Mouse (Mus musculus): ENCODE data around the gene Vav3. TPM values are rescaled to one million over a fixed set of nuclear protein-coding genes. Genes with fewer than 3 reads are reported as not detected.

Vav3 gene
- polyA plus RNA-seq, 1 experiment from 2014 or later = 17.4 TPM

- Histone ChIP-seq H3K4me3 (ENCODE audit: low read depth, low read length) (no peak overlapping the region), H3K9ac (ENCODE audit: low read length) (no peak overlapping the region), H3K9me3 (ENCODE audit: control insufficient read depth, low read length) (no peaks in the 10 kb centered on the region), H3K36me3 (ENCODE audit: control insufficient read depth, insufficient read depth, low read length) (no peaks in the 10 kb centered on the region), H3K4me1 (ENCODE audit: control insufficient read depth, insufficient read depth, low read length) (no peaks in the 10 kb centered on the region), H3K27me3 (ENCODE audit: control insufficient read depth, insufficient read depth, low read length) (no peaks in the 10 kb centered on the region), H3K4me2 (ENCODE audit: low read depth) (no peak overlapping the region), H3K27ac (ENCODE audit: low read depth, low read length) (no peak overlapping the region)
- no peak for ATAC-seq (ENCODE audit: insufficient read depth, low FRiP score, low TSS enrichment)
- 91% methylated on average over 5 of the region's 5 CpGs for WGBS
- no peak for DNase-seq (ENCODE audit: low spot score)
Measured at GRCm38 (mm10) chr3:109401527-109401926, 61.1 kb downstream of the Vav3 start.

- no peaks in the 10 kb centered on the region for H3K4me1 ChIP-seq (ENCODE audit: control insufficient read depth, insufficient read depth, low read length)
- WGBS = 84% methylated on average over 3 of the region's 3 CpGs
- H3K36me3 ChIP-seq (ENCODE audit: control insufficient read depth, insufficient read depth, low read length) = no peaks in the 10 kb centered on the region
- H3K4me2 ChIP-seq (ENCODE audit: low read depth) = no peak overlapping the region
- H3K9me3 ChIP-seq (ENCODE audit: control insufficient read depth, low read length) = no peaks in the 10 kb centered on the region
- no peak overlapping the region for H3K9ac ChIP-seq (ENCODE audit: low read length)
- DNase-seq (ENCODE audit: low spot score) (no peak), ATAC-seq (ENCODE audit: insufficient read depth, low FRiP score, low TSS enrichment) (no peak)
- H3K27me3 ChIP-seq (ENCODE audit: control insufficient read depth, insufficient read depth, low read length) = no peaks in the 10 kb centered on the region
- no peak overlapping the region for H3K4me3 ChIP-seq (ENCODE audit: low read depth, low read length)
- no peak overlapping the region for H3K27ac ChIP-seq (ENCODE audit: low read depth, low read length)
Measured at GRCm38 (mm10) chr3:109411294-109411693, 70.8 kb downstream of the Vav3 start.

- Histone ChIP-seq H3K9me3 (ENCODE audit: control insufficient read depth, low read length) (no peaks in the 10 kb centered on the region), H3K4me3 (ENCODE audit: low read depth, low read length) (no peak overlapping the region)
Measured at GRCm38 (mm10) chr3:109420403-109420802, 80.0 kb downstream of the Vav3 start.

GRCm38 (mm10) chr3:109421019-109421418 is 80.6 kb downstream of the Vav3 start:
- H3K4me1 ChIP-seq (ENCODE audit: control insufficient read depth, insufficient read depth, low read length) = no peaks in the 10 kb centered on the region
- no peak overlapping the region for H3K27ac ChIP-seq (ENCODE audit: low read depth, low read length)
- no peak overlapping the region for H3K9ac ChIP-seq (ENCODE audit: low read length)
- WGBS = 26% methylated on average over 3 of the region's 3 CpGs
- DNase-seq (ENCODE audit: low spot score) = no peak
- no peak overlapping the region for H3K4me2 ChIP-seq (ENCODE audit: low read depth)
- no peaks in the 10 kb centered on the region for H3K36me3 ChIP-seq (ENCODE audit: control insufficient read depth, insufficient read depth, low read length)
- no peak for ATAC-seq (ENCODE audit: insufficient read depth, low FRiP score, low TSS enrichment)
- H3K27me3 ChIP-seq (ENCODE audit: control insufficient read depth, insufficient read depth, low read length) = no peaks in the 10 kb centered on the region
- no peak overlapping the region for H3K4me3 ChIP-seq (ENCODE audit: low read depth, low read length)
- H3K9me3 ChIP-seq (ENCODE audit: control insufficient read depth, low read length) = no peaks in the 10 kb centered on the region

More at GRCm38 (mm10) chr3:109420403-109420802, 80.0 kb downstream of the Vav3 start:
- no peaks in the 10 kb centered on the region for H3K4me1 ChIP-seq (ENCODE audit: control insufficient read depth, insufficient read depth, low read length)
- no peaks in the 10 kb centered on the region for H3K36me3 ChIP-seq (ENCODE audit: control insufficient read depth, insufficient read depth, low read length)
- no peaks in the 10 kb centered on the region for H3K27me3 ChIP-seq (ENCODE audit: control insufficient read depth, insufficient read depth, low read length)
- H3K4me2 ChIP-seq (ENCODE audit: low read depth) = no peak overlapping the region
- WGBS = 62% methylated on average over 3 of the region's 3 CpGs
- H3K27ac ChIP-seq (ENCODE audit: low read depth, low read length) = no peak overlapping the region
- DNase-seq (ENCODE audit: low spot score) = no peak
- ATAC-seq (ENCODE audit: insufficient read depth, low FRiP score, low TSS enrichment) = no peak
- H3K9ac ChIP-seq (ENCODE audit: low read length) = no peak overlapping the region

GRCm38 (mm10) chr3:109423440-109424079 is 83.1 kb downstream of the Vav3 start:
- no peak overlapping the region for H3K4me3 ChIP-seq (ENCODE audit: low read depth, low read length)
- H3K27me3 ChIP-seq (ENCODE audit: control insufficient read depth, insufficient read depth, low read length) = no peaks in the 10 kb centered on the region
- H3K36me3 ChIP-seq (ENCODE audit: control insufficient read depth, insufficient read depth, low read length) = no peaks in the 10 kb centered on the region
- no peak overlapping the region for H3K27ac ChIP-seq (ENCODE audit: low read depth, low read length)
- H3K9ac ChIP-seq (ENCODE audit: low read length) = no peak overlapping the region
- ATAC-seq (ENCODE audit: insufficient read depth, low FRiP score, low TSS enrichment) = no peak
- H3K9me3 ChIP-seq (ENCODE audit: control insufficient read depth, low read length) = no peaks in the 10 kb centered on the region
- no peaks in the 10 kb centered on the region for H3K4me1 ChIP-seq (ENCODE audit: control insufficient read depth, insufficient read depth, low read length)
- DNase-seq (ENCODE audit: low spot score) = no peak
- H3K4me2 ChIP-seq (ENCODE audit: low read depth) = no peak overlapping the region
- WGBS = 83% methylated on average over 5 of the region's 5 CpGs

- 56% methylated on average over 1 of the region's 1 CpGs for WGBS
- no peak overlapping the region for H3K27ac ChIP-seq (ENCODE audit: low read depth, low read length)
- no peak overlapping the region for H3K4me2 ChIP-seq (ENCODE audit: low read depth)
- H3K9me3 ChIP-seq (ENCODE audit: control insufficient read depth, low read length) = no peaks in the 10 kb centered on the region
- H3K4me3 ChIP-seq (ENCODE audit: low read depth, low read length) = no peak overlapping the region
- H3K4me1 ChIP-seq (ENCODE audit: control insufficient read depth, insufficient read depth, low read length) = no peaks in the 10 kb centered on the region
- no peak overlapping the region for H3K9ac ChIP-seq (ENCODE audit: low read length)
- no peaks in the 10 kb centered on the region for H3K36me3 ChIP-seq (ENCODE audit: control insufficient read depth, insufficient read depth, low read length)
- DNase-seq (ENCODE audit: low spot score) (no peak), ATAC-seq (ENCODE audit: insufficient read depth, low FRiP score, low TSS enrichment) (no peak)
- H3K27me3 ChIP-seq (ENCODE audit: control insufficient read depth, insufficient read depth, low read length) = no peaks in the 10 kb centered on the region
Measured at GRCm38 (mm10) chr3:109431285-109431684, 90.8 kb downstream of the Vav3 start.

GRCm38 (mm10) chr3:109438552-109438951 is 98.1 kb downstream of the Vav3 start:
- WGBS = 91% methylated on average over 2 of the region's 2 CpGs
- Histone ChIP-seq H3K36me3 (ENCODE audit: control insufficient read depth, insufficient read depth, low read length) (no peaks in the 10 kb centered on the region), H3K27me3 (ENCODE audit: control insufficient read depth, insufficient read depth, low read length) (no peaks in the 10 kb centered on the region), H3K9ac (ENCODE audit: low read length) (no peak overlapping the region), H3K27ac (ENCODE audit: low read depth, low read length) (no peak overlapping the region), H3K4me3 (ENCODE audit: low read depth, low read length) (no peak overlapping the region), H3K4me1 (ENCODE audit: control insufficient read depth, insufficient read depth, low read length) (no peaks in the 10 kb centered on the region), H3K4me2 (ENCODE audit: low read depth) (no peak overlapping the region), H3K9me3 (ENCODE audit: control insufficient read depth, low read length) (no peaks in the 10 kb centered on the region)
- DNase-seq (ENCODE audit: low spot score) (no peak), ATAC-seq (ENCODE audit: insufficient read depth, low FRiP score, low TSS enrichment) (no peak)

- Histone ChIP-seq H3K4me3 (ENCODE audit: low read depth, low read length) (no peak overlapping the region), H3K36me3 (ENCODE audit: control insufficient read depth, insufficient read depth, low read length) (no peaks in the 10 kb centered on the region), H3K27ac (ENCODE audit: low read depth, low read length) (no peak overlapping the region), H3K9me3 (ENCODE audit: control insufficient read depth, low read length) (no peaks in the 10 kb centered on the region), H3K4me2 (ENCODE audit: low read depth) (no peak overlapping the region), H3K9ac (ENCODE audit: low read length) (no peak overlapping the region), H3K27me3 (ENCODE audit: control insufficient read depth, insufficient read depth, low read length) (no peaks in the 10 kb centered on the region), H3K4me1 (ENCODE audit: control insufficient read depth, insufficient read depth, low read length) (no peaks in the 10 kb centered on the region)
- ATAC-seq (ENCODE audit: insufficient read depth, low FRiP score, low TSS enrichment) (no peak), DNase-seq (ENCODE audit: low spot score) (no peak)
- WGBS = 84% methylated on average over 8 of the region's 8 CpGs
Measured at GRCm38 (mm10) chr3:109439253-109439652, 98.8 kb downstream of the Vav3 start.

GRCm38 (mm10) chr3:109440001-109440400 is 99.5 kb downstream of the Vav3 start:
- no peak overlapping the region for H3K4me2 ChIP-seq (ENCODE audit: low read depth)
- H3K9me3 ChIP-seq (ENCODE audit: control insufficient read depth, low read length) = no peaks in the 10 kb centered on the region
- ATAC-seq (ENCODE audit: insufficient read depth, low FRiP score, low TSS enrichment) (no peak), DNase-seq (ENCODE audit: low spot score) (no peak)
- 68% methylated on average over 6 of the region's 6 CpGs for WGBS
- no peak overlapping the region for H3K4me3 ChIP-seq (ENCODE audit: low read depth, low read length)
- H3K27ac ChIP-seq (ENCODE audit: low read depth, low read length) = no peak overlapping the region
- no peaks in the 10 kb centered on the region for H3K4me1 ChIP-seq (ENCODE audit: control insufficient read depth, insufficient read depth, low read length)
- H3K9ac ChIP-seq (ENCODE audit: low read length) = no peak overlapping the region
- no peaks in the 10 kb centered on the region for H3K36me3 ChIP-seq (ENCODE audit: control insufficient read depth, insufficient read depth, low read length)
- no peaks in the 10 kb centered on the region for H3K27me3 ChIP-seq (ENCODE audit: control insufficient read depth, insufficient read depth, low read length)

All from neural tube, embryonic 11.5 days (tissue).